Mouse (Mus musculus) central nervous system, embryonic 11.5 days (tissue): ENCODE results near the gene Zfp146. TPM values are rescaled to one million over a fixed set of nuclear protein-coding genes. Genes with fewer than 3 reads are reported as not detected.

Experiments
- polyA plus RNA-seq: library from polyadenylated mRNA; depleted of rRNA; stranded (reverse); fragments of >200 nt; gene quantifications from 2 replicates; pipeline ENCODE4 v1.2.3, GENCODE M21; 2012; rRNA removed

The Zfp146 gene
- 111 and 119 TPM in 2 replicates for polyA plus RNA-seq

DNA sequence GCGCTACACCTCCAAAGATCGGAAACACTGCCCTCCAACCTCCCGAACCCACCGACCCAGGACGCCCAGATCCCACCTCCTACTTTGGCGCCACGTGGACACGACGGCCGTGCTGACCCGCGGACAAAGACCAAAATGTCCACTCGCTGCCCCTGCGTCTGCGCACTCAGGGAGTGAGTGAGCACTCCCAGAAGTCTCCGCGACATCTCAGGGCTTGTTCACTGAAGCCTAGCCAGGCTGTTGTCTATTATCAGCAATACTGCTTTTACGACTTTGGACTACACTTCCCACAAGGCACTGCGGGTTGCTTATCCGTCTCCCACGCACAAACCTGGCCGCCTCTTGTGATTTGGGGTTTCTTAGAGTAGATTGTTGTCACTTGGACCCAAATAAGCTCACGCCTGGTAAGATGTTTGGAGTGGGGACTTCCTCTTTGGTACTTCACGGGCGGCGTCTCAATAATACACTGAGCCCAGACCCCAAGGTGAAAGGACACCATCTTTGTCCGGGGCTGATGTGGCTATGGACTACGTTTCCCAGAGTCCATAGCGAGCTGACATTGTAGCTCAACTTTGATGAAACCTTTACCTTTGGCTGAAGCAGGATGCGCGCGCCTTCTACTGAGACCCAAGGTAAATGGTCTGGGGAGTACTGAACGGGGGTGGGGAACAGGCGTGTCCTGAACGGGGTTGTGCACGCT lies at the start of gene Zfp146:
Gene Zfp146, minus strand, starts transcription at position 168 of the 700 bp plus-strand sequence.

GRCm38 (mm10) chr7:30198481-30198971 lies 29.0 kb upstream of the Zfp146 start, which contains the start of gene Capns1:
Capns1 (minus strand) TSS chr7:30198811.

DNA sequence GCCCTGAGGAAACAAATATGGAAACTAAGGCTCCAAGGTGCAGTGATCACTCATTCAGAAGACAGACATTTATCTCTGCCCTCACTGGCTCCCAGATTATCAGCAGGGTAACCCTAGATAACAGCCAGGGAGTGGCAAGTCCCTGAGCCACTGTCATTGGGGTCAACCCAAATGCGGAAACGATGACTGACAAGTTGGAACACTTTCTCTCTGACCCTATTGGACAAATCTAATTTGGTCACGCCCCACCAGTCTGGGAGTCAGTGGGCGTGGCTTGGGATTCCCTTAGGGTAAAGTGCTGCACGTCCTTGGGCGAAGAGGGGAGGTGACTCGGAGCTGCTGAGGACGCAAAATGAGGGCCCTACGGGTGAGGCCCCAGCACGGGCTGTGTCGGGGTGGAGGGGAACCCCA lies 14.3 kb upstream of the Zfp146 start, which contains the start of gene Cox7a1:
Gene Cox7a1, plus strand, starts transcription at position 266 of the 411 bp plus-strand sequence.

GRCm38 (mm10) chr7:30121308-30122187 lies 48.0 kb downstream of the Zfp146 start, which contains the start of gene Zfp382:
Zfp382 (plus strand) TSS chr7:30121942.

Other genes with a start within 250 kb of the Zfp146 start
- 11.8 and 12.0 TPM in 2 replicates for gene Zfp74, start 215.7 kb downstream of the Zfp146 start, polyA plus RNA-seq
- 14.7 and 24.0 TPM in 2 replicates for gene Zfp568, start 185.8 kb downstream of the Zfp146 start, polyA plus RNA-seq
- gene Zfp14, start 118.4 kb downstream of the Zfp146 start, polyA plus RNA-seq, result 7.2 and 7.6 TPM in 2 replicates
- gene Zfp82, start 96.8 kb downstream of the Zfp146 start, polyA plus RNA-seq, result 3.7 and 4.0 TPM in 2 replicates
- 0.67 and 0.83 TPM in 2 replicates for gene Gm26920, start 79.3 kb downstream of the Zfp146 start, polyA plus RNA-seq
- 9.4 and 11.1 TPM in 2 replicates for gene Zfp566, start 79.2 kb downstream of the Zfp146 start, polyA plus RNA-seq
- 42.7 and 66.9 TPM in 2 replicates for gene Zfp260, start 75.0 kb downstream of the Zfp146 start, polyA plus RNA-seq
- 6.6 and 7.4 TPM in 2 replicates for gene Zfp382, start 47.8 kb downstream of the Zfp146 start, polyA plus RNA-seq
- 2.2 and 4.6 TPM in 2 replicates for gene Cox7a1, start 14.4 kb upstream of the Zfp146 start, polyA plus RNA-seq
- gene Capns1, start 29.1 kb upstream of the Zfp146 start, polyA plus RNA-seq, result 139 and 209 TPM in 2 replicates
- gene Polr2i, start 62.2 kb upstream of the Zfp146 start, polyA plus RNA-seq, result 204 and 223 TPM in 2 replicates
- gene Tbcb, start 62.5 kb upstream of the Zfp146 start, polyA plus RNA-seq, result 133 and 198 TPM in 2 replicates
- 0.19 and 0.27 TPM in 2 replicates for gene Ovol3, start 66.0 kb upstream of the Zfp146 start, polyA plus RNA-seq
- gene Thap8, start 110.3 kb upstream of the Zfp146 start, polyA plus RNA-seq, result 0.06 and 0.26 TPM in 2 replicates
- 22.8 and 26.3 TPM in 2 replicates for gene Wdr62, start 110.7 kb upstream of the Zfp146 start, polyA plus RNA-seq
- gene Clip3, start 122.0 kb upstream of the Zfp146 start, polyA plus RNA-seq, result 115 and 137 TPM in 2 replicates
- gene Alkbh6, start 139.0 kb upstream of the Zfp146 start, polyA plus RNA-seq, result 61.7 and 90.9 TPM in 2 replicates
- gene Syne4, start 145.1 kb upstream of the Zfp146 start, polyA plus RNA-seq, result 42.4 and 63.7 TPM in 2 replicates
- 0.65 and 0.78 TPM in 2 replicates for gene E130208F15Rik, start 152.0 kb upstream of the Zfp146 start, polyA plus RNA-seq
- gene Sdhaf1, start 154.1 kb upstream of the Zfp146 start, polyA plus RNA-seq, result 19.6 and 19.7 TPM in 2 replicates
- 7.0 and 10.9 TPM in 2 replicates for gene Lrfn3, start 193.0 kb upstream of the Zfp146 start, polyA plus RNA-seq
- gene Tyrobp, start 244.0 kb upstream of the Zfp146 start, polyA plus RNA-seq, result 17.2 and 25.2 TPM in 2 replicates